Mouse (Mus musculus) hindbrain, embryonic 13.5 days (tissue): ENCODE results near the gene Tmeff2. TPM values are rescaled to one million over a fixed set of nuclear protein-coding genes. Genes with fewer than 3 reads are reported as not detected.
A peak's percentile ranks its signal among the peaks of the same experiment; 100 is the strongest.

Experiments
- ATAC-seq: fragments of 200-750 bp; cut with Nextera tagmentation; 2 replicates; pipeline ENCODE4 v1.8.0; 2017; ENCODE audit warnings: moderate TSS enrichment; ENCODE audit not compliant: low FRiP score
- H3K27ac ChIP-seq: fragments of 300-500 bp; sonication (generic); 2 replicates; pipeline ENCODE4 v1.5.1; 2015; ENCODE audit warnings: inconsistent platforms, mild to moderate bottlenecking, moderate library complexity
- H3K27me3 ChIP-seq: fragments of 300-500 bp; sonication (generic); 2 replicates; pipeline ENCODE4 v1.6.1; 2015; ENCODE audit warnings: mild to moderate bottlenecking, inconsistent platforms
- H3K36me3 ChIP-seq: fragments of 300-500 bp; sonication (generic); 2 replicates; pipeline ENCODE4 v1.6.1; 2015; ENCODE audit warnings: mild to moderate bottlenecking, inconsistent platforms
- H3K4me1 ChIP-seq: fragments of 300-500 bp; sonication (generic); replicated peaks from 2 replicates; pipeline ENCODE4 v1.6.1; 2015; ENCODE audit warnings: inconsistent platforms
- H3K4me2 ChIP-seq: fragments of 300-500 bp; sonication (generic); 2 replicates; pipeline ENCODE4 v1.6.1; 2015; ENCODE audit warnings: inconsistent platforms, mild to moderate bottlenecking, moderate library complexity
- H3K4me3 ChIP-seq: fragments of 300-500 bp; sonication (generic); 2 replicates; pipeline ENCODE4 v1.5.1; 2015; ENCODE audit warnings: mild to moderate bottlenecking, inconsistent platforms
- H3K9ac ChIP-seq: fragments of 300-500 bp; sonication (generic); 2 replicates; pipeline ENCODE4 v1.6.1; 2015; ENCODE audit warnings: mild to moderate bottlenecking, inconsistent platforms
- H3K9me3 ChIP-seq: fragments of 300-500 bp; sonication (generic); 2 replicates; pipeline ENCODE4 v1.6.1; 2016; ENCODE audit warnings: inconsistent platforms
- WGBS: fragments of 180-500 bp; shearing (Covaris S2); methylation state at CpG from one replicate; pipeline ENCODE4 v1.1.7; 2015; 5-methylcytosine and 5-hydroxymethylcytosine counted together
- polyA plus RNA-seq: library from polyadenylated mRNA; unstranded; fragments of >200 nt; fragmentation: Nextera tagmentation; extraction: Ambion mirVana; gene quantifications from 2 replicates; pipeline ENCODE4 v1.2.1, GENCODE M21; 2015

The Tmeff2 gene
- polyA plus RNA-seq, 1 experiment from 2014 or later: 78.6 TPM

DNA sequence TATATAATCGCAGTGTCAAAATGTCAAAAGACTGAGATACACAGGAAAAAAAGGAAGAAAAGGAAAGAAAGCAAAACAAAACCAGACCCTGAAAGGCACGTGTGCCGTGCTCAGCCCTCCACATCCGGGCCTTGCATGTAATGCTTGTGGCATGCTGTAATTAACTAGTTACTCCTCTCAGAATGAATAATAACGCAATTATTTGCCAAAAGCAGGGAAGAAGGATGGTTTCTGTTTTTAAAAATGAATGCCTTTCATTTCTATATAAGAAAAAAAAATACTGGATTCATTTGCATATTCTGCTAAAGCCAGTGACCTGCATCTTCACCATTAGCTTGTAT lies 225.9 kb downstream of the Tmeff2 start:
- Histone ChIP-seq H3K27ac (no peak overlapping the region), H3K4me1 (peaks cover 8% of the 10 kb centered on the region), H3K4me3 (no peak overlapping the region), H3K36me3 (peaks cover 6% of the 10 kb centered on the region; the same call in 1 of the 2 replicates), H3K9ac (no peak overlapping the region), H3K9me3 (no peaks in the 10 kb centered on the region), H3K4me2 (no peak overlapping the region), H3K27me3 (no peaks in the 10 kb centered on the region)
- no peak for ATAC-seq
- 54% methylated on average over 5 of the region's 5 CpGs for WGBS

DNA sequence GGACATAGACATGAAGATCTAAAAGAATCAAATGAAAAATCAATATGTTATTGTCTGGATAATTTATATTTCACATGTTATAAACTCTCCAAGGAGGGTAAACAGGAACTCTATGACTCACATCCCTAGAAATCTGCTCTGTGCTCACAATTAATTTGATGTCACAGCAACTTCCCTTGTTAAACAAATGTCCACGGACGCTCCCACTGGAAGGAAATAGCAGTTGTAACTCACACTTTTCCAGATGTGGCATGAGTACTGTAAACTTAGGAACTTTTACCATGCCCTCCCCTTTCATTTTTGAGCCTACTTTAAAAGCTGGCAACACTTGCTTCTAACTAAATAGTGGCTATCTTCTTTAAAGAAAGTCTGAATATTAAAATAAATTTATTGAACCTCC lies 236.3 kb downstream of the Tmeff2 start:
- no peak for ATAC-seq
- WGBS: 82% methylated on average over 2 of the region's 2 CpGs
- no peaks in the 10 kb centered on the region for H3K4me1 ChIP-seq
- H3K27ac ChIP-seq: no peak overlapping the region
- H3K9me3 ChIP-seq: no peaks in the 10 kb centered on the region
- H3K4me3 ChIP-seq: no peak overlapping the region
- H3K4me2 ChIP-seq: no peak overlapping the region
- no peaks in the 10 kb centered on the region for H3K36me3 ChIP-seq
- no peaks in the 10 kb centered on the region for H3K27me3 ChIP-seq
- H3K9ac ChIP-seq: no peak overlapping the region

DNA sequence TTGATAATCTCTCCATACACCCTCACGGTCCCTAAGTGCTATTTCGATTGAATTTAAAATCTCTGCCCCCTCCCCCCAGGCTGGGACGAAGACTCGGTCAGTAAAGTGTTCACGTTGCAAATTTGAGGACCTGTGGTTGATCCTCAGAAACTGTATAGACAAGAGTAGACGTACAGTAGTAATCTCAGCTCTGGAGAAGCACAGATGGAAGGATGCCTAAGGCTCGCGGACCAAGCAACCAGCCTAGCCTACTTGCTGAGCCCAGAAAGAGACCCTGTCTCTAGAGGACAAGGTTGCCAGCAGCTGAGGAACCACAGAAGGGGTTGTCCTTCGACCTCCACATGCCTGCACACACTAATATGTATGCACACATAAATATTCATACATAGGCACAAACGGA lies 239.2 kb downstream of the Tmeff2 start:
- ATAC-seq: no peak
- no peak overlapping the region for H3K4me2 ChIP-seq
- H3K27me3 ChIP-seq: no peaks in the 10 kb centered on the region
- H3K4me3 ChIP-seq: no peak overlapping the region
- H3K4me1 ChIP-seq: no peaks in the 10 kb centered on the region
- H3K36me3 ChIP-seq: no peaks in the 10 kb centered on the region
- H3K9me3 ChIP-seq: no peaks in the 10 kb centered on the region
- 89% methylated on average over 10 of the region's 10 CpGs for WGBS
- H3K9ac ChIP-seq: no peak overlapping the region
- no peak overlapping the region for H3K27ac ChIP-seq

DNA sequence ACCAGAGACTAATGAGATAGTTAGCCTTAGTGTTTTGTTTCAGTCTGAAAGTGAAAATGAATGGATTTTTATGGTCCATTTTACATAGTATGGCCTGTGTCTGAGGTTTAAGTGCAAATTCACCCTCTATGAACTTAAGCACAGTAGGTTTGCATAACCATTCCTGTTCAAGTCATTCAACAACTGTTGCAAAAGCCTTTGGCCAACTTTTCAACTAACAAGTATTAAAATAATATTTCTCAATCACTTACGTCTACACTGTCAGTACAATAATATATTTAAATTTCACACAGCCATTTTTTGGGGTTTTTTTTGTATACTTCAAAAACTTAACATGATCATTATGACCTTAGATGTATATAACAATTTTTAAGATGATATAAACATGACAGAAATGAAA lies 240.9 kb downstream of the Tmeff2 start:
- no peak overlapping the region for H3K4me2 ChIP-seq
- no peaks in the 10 kb centered on the region for H3K36me3 ChIP-seq
- H3K27me3 ChIP-seq: no peaks in the 10 kb centered on the region
- H3K27ac ChIP-seq: no peak overlapping the region
- no peaks in the 10 kb centered on the region for H3K9me3 ChIP-seq
- no peak for ATAC-seq
- H3K4me1 ChIP-seq: no peaks in the 10 kb centered on the region
- 94% methylated on average over 1 of the region's 1 CpGs for WGBS
- no peak overlapping the region for H3K4me3 ChIP-seq
- H3K9ac ChIP-seq: no peak overlapping the region

DNA sequence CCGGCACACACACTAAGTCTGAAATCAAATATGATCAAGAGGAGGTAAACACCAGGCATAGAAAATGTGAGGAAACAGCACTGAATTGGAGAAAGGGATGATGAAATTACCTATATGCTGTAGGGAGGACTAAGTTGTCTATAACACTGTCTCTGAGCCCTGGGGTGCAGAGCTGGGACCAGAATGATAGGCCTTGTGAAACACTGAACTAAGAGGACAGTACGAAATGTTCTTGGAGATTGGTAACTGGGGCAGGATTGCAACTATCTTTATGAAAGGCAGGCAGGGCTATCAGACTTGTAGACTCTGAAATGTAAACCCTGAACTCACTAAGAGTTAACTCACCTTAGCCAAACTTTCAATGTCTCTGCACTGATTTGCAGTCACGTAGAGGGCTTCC lies 242.3 kb downstream of the Tmeff2 start:
- Histone ChIP-seq H3K27me3 (no peaks in the 10 kb centered on the region), H3K36me3 (no peaks in the 10 kb centered on the region), H3K4me3 (no peak overlapping the region), H3K9ac (no peak overlapping the region), H3K27ac (no peak overlapping the region), H3K4me2 (no peak overlapping the region), H3K9me3 (no peaks in the 10 kb centered on the region), H3K4me1 (no peaks in the 10 kb centered on the region)
- 88% methylated on average over 3 of the region's 3 CpGs for WGBS
- ATAC-seq: no peak

DNA sequence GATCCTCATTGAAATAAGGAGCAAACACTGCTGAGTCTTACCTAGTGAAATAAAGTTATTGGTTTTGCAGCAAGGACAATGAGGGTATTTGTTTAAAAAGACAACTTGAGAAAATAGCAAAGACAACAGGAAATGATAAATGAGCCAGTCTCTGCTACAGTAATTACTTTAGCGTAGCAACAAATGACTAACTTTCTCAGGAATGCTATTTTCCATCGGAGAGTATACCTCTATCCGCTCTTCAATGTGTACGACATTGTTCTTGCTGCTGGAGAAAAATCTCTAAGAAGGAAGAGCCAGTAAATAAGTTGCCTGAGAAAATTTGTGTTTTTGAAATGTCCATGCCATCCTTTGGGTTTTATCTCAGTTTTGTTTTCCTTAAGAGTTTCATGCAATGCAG lies 245.2 kb downstream of the Tmeff2 start:
- no peak overlapping the region for H3K4me3 ChIP-seq
- H3K27me3 ChIP-seq: no peaks in the 10 kb centered on the region
- no peak overlapping the region for H3K4me2 ChIP-seq
- H3K9me3 ChIP-seq: no peaks in the 10 kb centered on the region
- H3K27ac ChIP-seq: no peak overlapping the region
- H3K9ac ChIP-seq: no peak overlapping the region
- H3K36me3 ChIP-seq: no peaks in the 10 kb centered on the region
- H3K4me1 ChIP-seq: peaks cover 8% of the 10 kb centered on the region
- 73% methylated on average over 4 of the region's 4 CpGs for WGBS
- no peak for ATAC-seq

DNA sequence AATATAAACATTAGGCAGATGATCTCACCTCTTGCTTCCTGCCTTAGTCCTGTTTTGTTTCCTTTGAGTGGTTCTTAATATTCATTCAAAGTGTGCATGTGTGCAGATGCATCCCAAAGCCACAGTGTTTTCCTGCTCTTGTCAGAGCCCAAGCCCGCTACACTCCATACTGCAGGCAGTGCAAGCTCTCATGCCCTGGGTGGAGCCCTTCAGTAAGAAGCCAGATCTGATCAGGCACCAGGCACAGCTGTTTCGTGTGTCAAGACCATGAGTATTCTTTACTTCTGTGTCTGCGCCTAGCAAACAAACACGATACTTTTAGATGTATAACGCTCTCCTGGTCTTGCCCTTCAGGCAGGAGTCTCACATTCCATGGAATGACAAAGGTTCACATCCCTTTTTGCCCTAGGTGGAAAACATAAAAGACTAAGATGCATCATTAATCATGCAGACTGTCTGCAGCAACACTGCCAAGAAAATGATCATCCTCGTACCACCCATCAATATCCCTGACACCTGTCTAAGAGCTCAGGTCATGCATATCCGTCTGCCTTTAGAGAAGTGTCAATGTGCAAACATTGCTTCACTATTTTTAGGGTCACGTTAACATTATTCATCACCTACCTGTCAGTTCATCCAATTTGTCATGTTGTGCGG lies 248.2 kb downstream of the Tmeff2 start:
- peak; percentile 65; the same call in 1 of the 2 replicates for ATAC-seq
- WGBS: 42% methylated on average over 9 of the region's 9 CpGs

DNA sequence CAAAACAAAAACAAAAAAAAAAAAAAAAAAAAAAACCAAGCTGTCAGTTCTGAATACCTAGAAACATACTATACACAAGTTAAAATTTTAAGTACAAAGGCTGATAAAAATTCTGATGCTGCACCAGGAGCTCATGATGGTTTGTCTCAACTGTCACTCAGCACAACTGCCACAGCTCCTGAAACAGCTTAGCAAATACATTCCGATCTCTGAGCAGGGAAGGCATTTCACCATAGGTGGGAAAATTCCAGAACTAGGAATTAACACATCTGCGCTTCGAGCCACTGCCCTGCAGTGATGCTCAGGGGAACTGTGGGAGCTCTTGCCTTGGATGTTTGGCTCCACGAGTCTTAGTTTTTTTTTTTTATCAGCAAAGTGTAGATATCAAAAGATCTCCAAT lies 249.0 kb downstream of the Tmeff2 start:
- Histone ChIP-seq H3K4me2 (no peak overlapping the region), H3K9me3 (no peaks in the 10 kb centered on the region), H3K36me3 (no peaks in the 10 kb centered on the region), H3K27ac (0 out of 2 replicates have a peak overlapping the region, but pooled peaks have one; percentile 2), H3K9ac (no peak overlapping the region), H3K4me1 (peaks cover 14% of the 10 kb centered on the region), H3K27me3 (no peaks in the 10 kb centered on the region), H3K4me3 (no peak overlapping the region)
- ATAC-seq: no peak
- WGBS: 56% methylated on average over 4 of the region's 4 CpGs

More for the DNA sequence above, 248.2 kb downstream of the Tmeff2 start:
- Histone ChIP-seq H3K4me3 (no peak overlapping the region), H3K27me3 (no peaks in the 10 kb centered on the region), H3K36me3 (no peaks in the 10 kb centered on the region), H3K9ac (no peak overlapping the region), H3K4me1 (peaks cover 14% of the 10 kb centered on the region), H3K27ac (peak overlapping the region; percentile 67), H3K9me3 (no peaks in the 10 kb centered on the region), H3K4me2 (no peak overlapping the region)

DNA sequence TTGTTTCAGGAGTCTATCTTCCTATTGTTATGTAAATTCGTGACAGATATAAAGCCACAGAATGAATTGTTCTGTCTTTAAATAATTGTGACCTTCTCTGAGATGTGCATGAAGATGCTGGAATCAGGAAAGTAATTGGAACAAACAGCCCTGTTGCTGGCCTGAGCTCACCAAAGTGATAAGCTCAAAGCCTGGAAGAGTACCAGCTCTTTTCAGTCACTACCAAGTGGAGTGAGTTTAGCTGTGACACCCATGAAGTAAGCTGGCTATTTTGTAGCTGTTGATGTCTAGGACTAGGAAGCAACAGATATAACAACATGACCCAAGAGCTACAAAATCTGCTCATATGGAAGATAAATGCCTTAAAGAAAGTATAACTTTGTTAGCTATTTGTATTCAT lies 249.4 kb downstream of the Tmeff2 start:
- Histone ChIP-seq H3K9ac (no peak overlapping the region), H3K4me3 (no peak overlapping the region), H3K27me3 (no peaks in the 10 kb centered on the region), H3K9me3 (no peaks in the 10 kb centered on the region), H3K4me2 (no peak overlapping the region), H3K27ac (0 out of 2 replicates have a peak overlapping the region, but pooled peaks have one; percentile 2), H3K36me3 (no peaks in the 10 kb centered on the region), H3K4me1 (peaks cover 14% of the 10 kb centered on the region)
- no peak for ATAC-seq
- WGBS: 93% methylated on average over 1 of the region's 1 CpGs

DNA sequence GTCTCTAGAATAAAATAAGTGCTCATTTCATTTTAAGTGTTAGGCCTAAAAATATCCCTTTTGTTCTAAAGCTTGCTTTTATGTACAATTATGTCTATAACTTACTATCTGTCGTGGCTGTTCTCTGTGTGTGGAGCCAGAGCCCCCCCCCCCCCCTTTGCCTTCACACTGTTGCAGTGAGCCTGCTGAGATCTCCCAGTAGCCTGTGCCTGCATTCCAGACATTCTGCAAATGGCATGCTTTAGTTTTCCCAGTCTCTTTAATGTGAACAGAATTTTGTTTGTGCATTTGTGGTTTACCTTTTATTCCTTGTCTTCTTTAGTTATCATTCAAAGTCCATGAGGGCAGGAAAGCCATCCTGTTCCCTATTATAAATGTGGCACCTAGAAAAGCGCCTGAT lies 251.6 kb downstream of the Tmeff2 start:
- no peak overlapping the region for H3K4me2 ChIP-seq
- no peak overlapping the region for H3K9ac ChIP-seq
- no peak overlapping the region for H3K27ac ChIP-seq
- no peak for ATAC-seq
- H3K4me3 ChIP-seq: no peak overlapping the region
- H3K9me3 ChIP-seq: no peaks in the 10 kb centered on the region
- H3K4me1 ChIP-seq: peaks cover 14% of the 10 kb centered on the region
- H3K27me3 ChIP-seq: no peaks in the 10 kb centered on the region
- 32% methylated on average over 2 of the region's 2 CpGs for WGBS
- H3K36me3 ChIP-seq: no peaks in the 10 kb centered on the region

DNA sequence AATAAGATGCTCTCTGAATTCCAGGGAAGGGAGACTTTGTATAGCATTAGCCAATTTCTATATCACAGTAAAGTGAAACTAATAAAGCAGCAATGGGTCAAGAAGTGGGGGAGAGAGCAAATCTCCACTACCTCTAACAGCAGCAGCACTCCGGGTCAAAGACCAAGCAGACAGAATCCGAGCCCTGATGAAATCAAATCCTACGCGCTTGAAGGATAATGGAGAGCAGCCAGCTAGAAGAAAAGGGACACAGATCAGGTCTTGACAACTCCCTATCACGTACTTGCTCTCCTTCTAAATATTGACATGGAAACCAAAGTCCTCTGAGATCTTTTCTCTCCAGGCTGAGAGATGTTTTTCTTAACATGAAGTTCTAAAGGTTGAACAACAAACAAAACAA lies 252.4 kb downstream of the Tmeff2 start:
- no peak for ATAC-seq
- Histone ChIP-seq H3K9me3 (no peaks in the 10 kb centered on the region), H3K4me1 (peaks cover 14% of the 10 kb centered on the region), H3K4me2 (no peak overlapping the region), H3K9ac (no peak overlapping the region), H3K27me3 (no peaks in the 10 kb centered on the region), H3K4me3 (no peak overlapping the region), H3K36me3 (no peaks in the 10 kb centered on the region), H3K27ac (no peak overlapping the region)
- 19% methylated on average over 5 of the region's 5 CpGs for WGBS

DNA sequence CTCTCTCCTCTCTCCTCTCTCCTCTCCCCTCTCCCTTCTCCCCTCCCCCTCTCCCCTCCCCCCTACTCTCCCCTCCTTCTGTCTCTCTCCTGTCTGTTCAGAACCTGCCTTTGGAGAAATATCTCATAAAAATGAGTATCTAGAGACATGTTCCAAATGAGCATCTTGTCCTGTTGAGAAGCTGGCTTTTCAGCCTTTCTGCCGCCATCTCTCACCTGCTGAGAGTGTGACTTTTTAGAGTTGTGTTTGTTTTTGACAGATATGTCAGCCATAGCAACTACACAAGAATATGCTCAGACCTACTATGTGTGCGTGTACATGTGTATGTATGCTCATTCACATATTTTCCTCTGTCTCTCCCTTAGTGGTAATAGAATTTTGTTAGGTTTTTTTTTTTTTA lies 283.8 kb downstream of the Tmeff2 start:
- Histone ChIP-seq H3K4me2 (no peak overlapping the region), H3K9ac (no peak overlapping the region), H3K4me3 (no peak overlapping the region), H3K9me3 (no peaks in the 10 kb centered on the region), H3K27me3 (no peaks in the 10 kb centered on the region), H3K27ac (no peak overlapping the region), H3K36me3 (no peaks in the 10 kb centered on the region; the same call in 1 of the 2 replicates), H3K4me1 (no peaks in the 10 kb centered on the region)
- no peak for ATAC-seq
- 86% methylated on average over 2 of the region's 2 CpGs for WGBS

DNA sequence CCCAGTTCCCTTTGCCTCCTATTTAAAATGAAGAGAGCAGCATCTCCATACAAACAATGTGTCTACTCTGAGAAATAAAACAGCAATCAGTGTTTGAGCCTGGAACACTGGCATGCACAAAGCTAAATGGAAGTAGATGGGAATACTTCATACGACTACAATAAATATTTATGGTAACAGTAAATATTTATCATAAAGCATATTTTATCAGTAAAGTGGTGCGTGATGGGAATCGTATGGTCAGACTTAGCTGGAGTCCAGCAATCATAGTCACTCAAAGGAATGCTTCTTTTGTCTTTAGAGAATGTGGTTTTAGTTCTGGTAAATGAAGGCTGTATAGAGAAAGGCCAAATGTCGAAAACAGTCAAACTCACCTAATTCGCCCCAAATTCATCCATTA lies 288.6 kb downstream of the Tmeff2 start:
- ATAC-seq: no peak
- 93% methylated on average over 5 of the region's 5 CpGs for WGBS
- no peaks in the 10 kb centered on the region for H3K9me3 ChIP-seq

More for the DNA sequence above, 288.6 kb downstream of the Tmeff2 start:
- Histone ChIP-seq H3K4me3 (no peak overlapping the region), H3K36me3 (no peaks in the 10 kb centered on the region; the same call in 1 of the 2 replicates), H3K27me3 (no peaks in the 10 kb centered on the region), H3K27ac (no peak overlapping the region), H3K4me2 (no peak overlapping the region), H3K4me1 (peaks cover 7% of the 10 kb centered on the region), H3K9ac (no peak overlapping the region)
